Mouse (Mus musculus): Measurements from ENCODE around the gene Grm2.
"Not testable (repeated sequence)": the region's sequence is repeated elsewhere in the genome, so short reads cannot be mapped to it uniquely, and the experiment has no call there.

Grm2 gene

DNA sequence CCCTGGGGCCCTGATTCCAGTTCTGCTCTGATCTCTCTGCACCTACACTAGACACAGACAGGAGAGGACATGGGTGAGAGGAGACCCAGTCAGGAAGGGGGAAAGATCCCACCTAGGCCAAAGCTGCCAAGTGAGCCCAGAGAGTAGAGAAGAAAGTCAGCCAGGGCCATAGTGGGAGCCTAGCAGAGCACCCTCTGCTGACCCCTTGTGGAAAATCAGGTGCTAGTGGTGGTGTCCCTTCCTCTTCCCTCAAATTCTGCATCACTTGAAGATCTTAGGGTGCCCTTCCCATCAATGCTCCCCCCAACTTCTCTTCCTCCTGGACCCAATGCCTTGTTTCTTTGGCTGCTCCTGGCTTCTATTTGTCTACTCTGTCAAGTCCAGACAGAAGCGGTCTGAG is 3.2 kb downstream of the Grm2 start:
- DNase-seq (ENCODE audit: low spot score), result peak; percentile 25

- DNase-seq (ENCODE audit: low spot score), result no peak
Observed at GRCm38 (mm10) chr9:106647226-106647625, 8.7 kb downstream of the Grm2 start.

DNA sequence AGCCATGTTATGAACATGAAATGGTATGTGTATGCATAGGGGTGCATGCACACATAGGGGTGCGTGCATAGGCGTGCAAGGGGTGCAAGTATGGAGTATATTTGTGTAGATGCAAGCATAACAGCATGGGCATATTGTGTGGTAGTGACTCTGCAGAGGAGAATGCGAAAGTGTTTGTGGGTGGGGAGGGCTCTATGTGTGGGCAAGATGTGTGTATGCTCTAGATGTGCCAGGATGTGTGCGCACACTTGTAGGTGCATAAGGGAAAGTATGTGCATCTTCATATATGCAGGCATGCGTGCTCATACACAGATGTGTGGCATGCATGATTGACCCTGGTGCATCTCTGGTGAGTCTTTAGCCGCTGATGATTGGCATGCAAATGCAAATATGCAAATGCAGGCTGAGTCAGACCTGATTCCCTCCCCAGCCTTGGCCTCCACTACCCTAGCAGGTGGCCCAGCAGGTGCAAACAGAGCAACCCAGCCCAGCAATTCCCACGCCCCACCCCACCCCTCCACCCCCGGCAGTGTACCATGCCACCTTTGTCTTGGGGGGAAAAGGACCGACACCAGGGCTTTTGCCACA is 10.1 kb downstream of the Grm2 start:
- DNase-seq (ENCODE audit: low spot score), result no peak

- DNase-seq (ENCODE audit: low spot score), result no peak
Observed at GRCm38 (mm10) chr9:106643787-106644186, 12.1 kb downstream of the Grm2 start.

- DNase-seq (ENCODE audit: low spot score), result peak; percentile 71
Observed at GRCm38 (mm10) chr9:106643128-106643527, 12.8 kb downstream of the Grm2 start.

DNA sequence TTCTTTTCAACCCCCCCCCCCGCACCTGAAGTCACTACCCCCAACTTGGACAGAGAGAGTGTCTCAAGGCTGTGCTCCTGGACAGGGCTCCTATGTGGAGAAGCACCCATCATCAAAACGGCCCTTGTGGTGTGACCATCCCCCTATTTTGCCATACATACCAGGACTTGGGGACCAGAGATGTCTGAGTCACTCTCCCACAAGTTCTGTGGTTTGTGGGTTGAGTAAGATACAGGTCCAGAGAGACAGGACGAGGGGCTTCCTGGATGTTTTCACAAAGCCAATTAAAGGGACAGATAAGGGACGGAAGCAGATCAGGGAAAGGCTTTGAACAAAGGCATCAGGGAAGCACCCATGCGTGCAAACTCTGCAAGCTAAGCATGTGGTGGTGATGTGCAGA is 14.5 kb downstream of the Grm2 start:
- no peak for DNase-seq (ENCODE audit: low spot score)

DNA sequence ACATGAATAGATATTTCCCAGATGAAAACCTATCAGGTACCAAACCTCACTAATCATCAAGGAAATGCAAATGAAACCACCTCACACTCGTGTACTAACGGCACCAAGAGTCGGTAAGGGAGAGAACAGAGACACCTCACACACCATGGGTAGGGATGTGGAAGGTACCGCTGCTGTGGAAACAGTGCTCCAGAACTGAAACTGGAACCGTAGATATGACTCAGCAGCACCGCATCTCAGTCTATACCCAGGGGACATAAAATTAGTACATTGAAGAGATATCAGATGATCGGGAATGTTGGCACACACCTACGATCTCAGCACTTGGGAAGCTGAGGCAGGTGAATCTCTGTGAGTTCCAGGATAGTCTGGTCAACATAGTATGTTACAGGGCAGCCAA is 17.7 kb downstream of the Grm2 start:
- DNase-seq (ENCODE audit: low spot score), result no peak

DNA sequence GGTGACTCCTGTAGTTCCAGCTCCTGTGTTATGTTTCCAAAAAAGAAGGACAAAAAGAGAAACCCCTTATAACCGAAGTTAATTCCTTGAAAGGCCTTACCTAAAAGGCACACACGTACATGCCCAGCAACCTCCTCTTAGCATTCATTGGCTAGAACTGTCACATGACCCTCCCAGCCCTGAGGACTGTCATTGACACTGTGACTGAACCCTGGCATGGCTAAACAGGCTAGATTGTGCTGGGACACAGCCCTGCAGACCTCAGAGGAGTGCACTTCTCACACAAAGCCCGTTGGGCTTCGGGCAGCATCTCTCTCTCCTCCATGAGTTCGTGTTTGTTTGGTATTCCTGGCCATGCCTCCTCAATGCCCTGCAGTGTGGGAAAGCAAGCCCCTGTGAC is 23.7 kb downstream of the Grm2 start:
- no peak for DNase-seq (ENCODE audit: low spot score)

DNA sequence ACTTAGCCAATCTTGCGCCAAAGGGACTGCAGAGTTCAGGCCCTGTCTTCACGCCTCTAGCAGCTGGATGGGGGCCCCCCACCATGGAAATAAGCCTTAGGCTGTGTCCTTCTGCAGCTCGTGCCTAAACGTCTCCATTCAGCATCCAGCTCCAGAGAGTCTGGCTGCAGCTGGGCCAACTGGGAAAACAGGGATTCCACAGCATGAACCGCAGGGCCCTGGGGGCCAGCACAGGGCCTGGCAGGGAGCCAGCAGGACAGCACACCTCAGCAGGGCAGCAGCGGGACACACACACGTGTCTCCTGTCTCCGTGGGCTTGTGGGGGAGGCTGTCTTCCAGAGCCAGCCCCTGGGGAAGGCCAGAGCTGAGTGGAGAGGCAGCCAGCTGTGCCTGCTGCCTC is 28.1 kb downstream of the Grm2 start:
- not testable (repeated sequence) for DNase-seq (ENCODE audit: low spot score)

DNA sequence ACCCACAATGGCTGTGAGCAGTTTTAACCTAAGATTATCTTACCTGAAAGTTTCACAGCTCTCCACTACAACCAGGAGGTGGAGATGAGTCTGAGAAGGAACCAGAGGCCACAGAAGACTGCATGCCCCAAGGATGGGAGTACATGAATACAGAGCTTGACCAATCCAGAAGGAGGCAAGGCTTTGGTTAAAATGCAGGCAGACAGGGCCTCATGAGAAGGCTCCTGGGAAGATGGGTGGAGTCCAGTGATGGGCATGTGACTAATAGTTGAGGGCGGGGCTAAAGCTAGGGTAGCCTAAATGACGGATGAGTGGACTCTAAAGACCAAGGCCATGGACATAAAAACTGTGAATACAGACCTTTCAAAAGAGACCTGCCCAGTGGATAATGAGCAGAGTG is 29.6 kb downstream of the Grm2 start, which contains the start of gene Iqcf6:
Iqcf6 (plus strand) TSS at position 301 of the 400 bp plus-strand sequence.
- no peak for DNase-seq (ENCODE audit: low spot score)

DNA sequence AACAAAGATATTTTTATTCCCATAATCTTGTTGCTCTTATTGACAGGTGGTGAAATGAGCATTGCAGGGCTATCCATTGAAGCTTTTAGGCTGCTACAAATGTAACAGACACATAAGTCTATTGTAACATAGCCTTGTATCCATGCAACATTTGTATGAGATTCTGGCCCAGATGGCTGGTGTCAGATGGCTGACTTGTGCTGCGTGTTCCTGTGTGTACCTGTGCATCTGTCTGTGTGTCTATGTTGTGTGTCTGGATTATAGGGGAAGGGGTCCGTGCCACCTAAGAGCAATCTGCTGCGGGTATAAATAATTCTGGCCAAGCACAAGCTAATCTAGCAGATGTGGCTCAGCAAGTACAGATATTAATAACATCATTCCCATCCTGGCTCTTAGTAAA is 38.4 kb downstream of the Grm2 start:
- no peak for DNase-seq (ENCODE audit: low spot score)

DNA sequence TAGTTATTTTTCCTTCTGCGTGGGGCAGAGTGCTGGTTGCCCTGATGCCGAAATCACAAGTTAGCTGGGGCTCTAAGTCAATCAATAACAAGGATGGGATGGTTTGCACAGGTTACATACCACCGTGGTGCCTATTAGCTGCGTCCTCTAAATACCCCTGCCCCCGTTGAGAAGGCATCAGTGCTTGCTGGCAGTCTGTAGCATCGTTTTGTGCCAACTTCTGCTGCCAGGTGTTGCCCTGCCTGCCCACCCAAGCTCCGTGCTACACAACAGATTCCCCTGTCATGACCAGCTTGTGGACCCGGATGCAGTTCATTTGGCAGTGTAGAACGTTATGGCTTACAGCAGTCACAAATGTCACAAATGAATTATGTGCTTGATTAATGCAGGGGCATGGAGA is 39.6 kb downstream of the Grm2 start:
- no peak for DNase-seq (ENCODE audit: low spot score)

GRCm38 (mm10) chr9:106614616-106615015 is 41.3 kb downstream of the Grm2 start:
- DNase-seq (ENCODE audit: low spot score), result no peak

DNA sequence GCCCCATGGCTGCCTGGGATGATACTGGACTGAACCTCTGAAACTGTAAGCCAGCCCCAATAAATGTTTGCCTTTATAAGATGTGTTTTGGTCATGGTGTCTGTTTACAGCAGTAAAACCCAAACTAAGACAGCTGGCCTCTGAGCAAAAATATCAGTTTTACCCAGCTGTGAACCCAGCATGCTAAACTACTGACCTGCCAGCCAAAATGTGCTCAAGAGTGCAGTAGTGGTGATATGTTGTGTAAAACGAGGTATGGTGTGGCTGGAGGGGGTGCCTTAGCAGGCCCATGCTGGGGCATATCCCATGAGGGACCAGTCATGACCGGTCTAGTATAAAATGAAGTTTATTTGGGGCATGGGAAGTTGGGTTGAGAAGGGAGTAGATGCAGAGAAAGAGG is 41.9 kb downstream of the Grm2 start:
- no peak for DNase-seq (ENCODE audit: low spot score)

GRCm38 (mm10) chr9:106610727-106611126 is 45.2 kb downstream of the Grm2 start:
- DNase-seq (ENCODE audit: low spot score), result no peak

DNA sequence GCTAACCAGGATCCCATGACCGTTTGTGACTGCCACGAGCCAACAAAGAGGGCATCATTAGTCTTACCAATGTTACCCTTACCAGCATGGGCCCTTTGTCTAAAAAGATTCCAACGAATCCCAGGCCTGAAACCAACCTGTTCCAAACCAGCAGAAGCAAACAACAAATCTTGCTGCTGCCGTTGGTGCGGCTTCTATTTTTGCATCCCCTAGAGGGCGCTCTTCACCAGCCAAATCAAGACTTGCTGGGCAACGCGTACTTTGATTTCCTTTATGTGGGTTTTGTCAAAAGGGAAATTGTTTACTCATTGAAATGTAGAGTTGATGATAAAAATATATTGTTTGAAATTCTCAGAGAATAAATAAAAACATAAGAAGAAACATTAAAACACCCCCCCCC is 55.3 kb downstream of the Grm2 start:
- peak; percentile 62 for DNase-seq (ENCODE audit: low spot score)

DNA sequence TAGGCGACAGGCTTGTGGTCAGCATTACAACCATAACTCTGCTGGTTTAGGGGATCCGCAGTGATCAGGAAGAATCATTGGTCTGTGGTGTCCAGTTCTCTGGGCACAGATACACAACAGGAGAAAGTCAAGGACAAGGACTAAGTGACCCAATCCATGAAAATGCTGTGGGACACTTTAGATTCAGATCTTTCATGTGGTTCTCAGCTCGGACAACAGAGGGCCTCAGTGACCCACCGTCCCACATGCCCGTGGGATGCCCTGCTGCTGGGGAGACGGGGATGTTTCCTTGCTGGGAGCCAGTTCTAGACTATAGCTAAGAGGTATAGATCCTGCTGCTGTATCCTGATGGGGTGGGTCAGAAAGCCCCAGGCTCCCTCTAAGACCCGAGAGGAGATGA is 57.4 kb downstream of the Grm2 start:
- no peak for DNase-seq (ENCODE audit: low spot score)

DNA sequence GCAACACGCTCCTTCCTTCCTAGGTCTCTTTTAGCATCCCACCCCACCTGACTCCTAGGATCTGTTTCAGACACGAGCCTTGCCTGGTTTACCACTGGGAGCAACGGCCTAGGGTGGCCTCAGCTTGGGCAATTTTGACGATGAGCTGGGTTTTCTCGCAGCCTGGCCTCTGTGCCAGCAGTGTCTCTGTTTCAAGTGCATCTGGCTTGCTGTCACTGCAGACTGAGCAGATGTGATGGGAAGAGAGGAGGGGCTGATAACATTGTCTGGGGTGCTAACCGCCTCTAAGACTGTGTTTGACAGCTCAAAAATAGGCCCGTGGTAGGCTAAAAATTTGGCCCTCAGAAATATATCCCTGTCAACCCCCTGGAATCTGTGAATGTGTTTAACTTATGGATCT is 60.0 kb downstream of the Grm2 start:
- DNase-seq (ENCODE audit: low spot score), result no peak

DNA sequence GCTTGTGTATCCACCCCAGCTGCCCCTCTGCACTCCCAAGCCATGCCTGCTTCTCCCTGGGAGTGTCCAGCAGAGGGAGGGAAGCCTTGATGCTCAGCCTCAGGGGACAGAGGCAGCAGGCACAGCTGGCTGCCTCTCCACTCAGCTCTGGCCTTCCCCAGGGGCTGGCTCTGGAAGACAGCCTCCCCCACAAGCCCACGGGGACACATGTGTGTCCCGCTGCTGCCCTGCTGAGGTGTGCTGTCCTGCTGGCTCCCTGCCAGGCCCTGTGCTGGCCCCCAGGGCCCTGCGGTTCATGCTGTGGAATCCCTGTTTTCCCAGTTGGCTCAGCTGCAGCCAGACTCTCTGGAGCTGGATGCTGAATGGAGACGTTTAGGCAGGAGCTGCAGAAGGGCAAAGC is 60.5 kb downstream of the Grm2 start:
- not testable (repeated sequence) for DNase-seq (ENCODE audit: low spot score)
